Mouse (Mus musculus): ENCODE results near the gene Echdc3.
A peak's percentile ranks its signal among the peaks of the same experiment; 100 is the strongest.

Echdc3 gene

GRCm38 (mm10) chr2:6226361-6227058, 13.7 kb upstream of the Echdc3 start:
- DNase-seq (ENCODE audit: extremely low spot score) = no peak

GRCm38 (mm10) chr2:6220141-6220805, 7.4 kb upstream of the Echdc3 start:
- peak; percentile 70 for DNase-seq (ENCODE audit: extremely low spot score)

GRCm38 (mm10) chr2:6212327-6212723, 508 bp downstream of the Echdc3 start:
- DNase-seq (ENCODE audit: extremely low spot score) = peak; percentile 23

DNA sequence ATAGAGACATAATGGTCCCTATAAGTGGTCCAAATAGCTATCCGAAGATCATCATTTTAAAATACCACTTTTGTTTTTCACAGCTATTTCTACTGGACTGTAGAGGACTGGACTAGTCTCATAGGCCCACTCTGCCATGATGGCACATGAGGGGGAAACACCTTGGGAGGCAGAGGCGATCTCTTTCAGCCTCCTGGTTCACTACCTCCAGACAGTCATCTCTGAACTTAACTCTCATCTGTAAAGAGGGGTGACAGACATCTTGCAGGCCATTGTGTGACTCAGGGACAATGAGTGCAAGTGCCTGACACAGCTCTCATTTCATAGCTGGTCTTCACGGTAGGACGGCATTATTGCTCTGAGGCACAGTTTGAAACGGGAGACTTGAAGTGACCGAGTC, 2.0 kb downstream of the Echdc3 start:
- DNase-seq (ENCODE audit: extremely low spot score) = no peak

DNA sequence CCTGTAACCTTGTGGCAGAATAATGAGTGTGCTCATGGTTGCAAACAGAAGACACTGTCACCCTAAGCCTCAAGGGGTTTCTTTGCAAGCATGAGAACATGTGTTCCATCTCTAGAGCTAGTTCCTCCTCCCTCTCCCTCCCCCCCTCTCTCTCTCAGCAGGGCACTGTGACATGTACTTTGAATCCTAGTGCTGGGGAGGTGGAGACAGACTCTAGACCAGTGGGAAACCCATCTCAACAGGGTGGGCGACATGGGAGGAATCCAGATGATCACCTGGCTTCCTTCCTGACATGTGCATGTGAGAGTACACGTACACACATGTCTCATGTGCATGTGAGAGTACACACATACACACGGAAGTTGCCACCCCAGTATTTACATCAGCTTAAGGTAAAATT, 3.1 kb downstream of the Echdc3 start:
- DNase-seq (ENCODE audit: extremely low spot score) = no peak

- no peak for DNase-seq (ENCODE audit: extremely low spot score)
Observed at GRCm38 (mm10) chr2:6209116-6209515, 3.7 kb downstream of the Echdc3 start.

GRCm38 (mm10) chr2:6207736-6208135, 5.1 kb downstream of the Echdc3 start:
- no peak for DNase-seq (ENCODE audit: extremely low spot score)

DNA sequence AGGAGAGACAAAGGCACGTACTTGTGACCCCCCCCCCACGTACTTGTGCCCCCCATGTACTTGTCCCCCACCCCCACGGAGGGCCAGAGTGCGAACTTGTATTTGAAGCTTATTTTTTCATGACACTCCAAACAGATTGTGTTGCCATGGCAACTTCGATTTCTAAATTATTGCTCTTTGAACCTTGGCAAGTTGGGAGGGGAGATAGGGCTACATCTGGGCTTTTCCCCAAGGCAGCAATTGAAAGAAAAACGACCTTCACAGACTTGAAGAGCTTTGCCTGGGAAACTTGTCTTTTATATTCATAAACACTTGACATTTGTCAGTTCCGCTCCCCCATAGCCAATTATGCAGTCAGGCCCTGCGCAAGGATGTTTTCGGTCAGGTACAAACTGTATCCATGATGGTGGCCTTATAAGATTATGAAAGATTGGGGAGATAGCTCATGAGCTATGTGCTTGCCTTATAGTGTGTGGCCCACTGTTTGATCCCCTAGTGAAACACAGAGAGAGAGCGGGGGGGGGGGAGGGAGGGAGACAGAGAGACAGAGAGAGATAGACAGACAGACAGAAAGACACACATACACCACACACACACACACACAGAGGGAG, 16.4 kb downstream of the Echdc3 start:
- no peak for DNase-seq (ENCODE audit: extremely low spot score)

DNA sequence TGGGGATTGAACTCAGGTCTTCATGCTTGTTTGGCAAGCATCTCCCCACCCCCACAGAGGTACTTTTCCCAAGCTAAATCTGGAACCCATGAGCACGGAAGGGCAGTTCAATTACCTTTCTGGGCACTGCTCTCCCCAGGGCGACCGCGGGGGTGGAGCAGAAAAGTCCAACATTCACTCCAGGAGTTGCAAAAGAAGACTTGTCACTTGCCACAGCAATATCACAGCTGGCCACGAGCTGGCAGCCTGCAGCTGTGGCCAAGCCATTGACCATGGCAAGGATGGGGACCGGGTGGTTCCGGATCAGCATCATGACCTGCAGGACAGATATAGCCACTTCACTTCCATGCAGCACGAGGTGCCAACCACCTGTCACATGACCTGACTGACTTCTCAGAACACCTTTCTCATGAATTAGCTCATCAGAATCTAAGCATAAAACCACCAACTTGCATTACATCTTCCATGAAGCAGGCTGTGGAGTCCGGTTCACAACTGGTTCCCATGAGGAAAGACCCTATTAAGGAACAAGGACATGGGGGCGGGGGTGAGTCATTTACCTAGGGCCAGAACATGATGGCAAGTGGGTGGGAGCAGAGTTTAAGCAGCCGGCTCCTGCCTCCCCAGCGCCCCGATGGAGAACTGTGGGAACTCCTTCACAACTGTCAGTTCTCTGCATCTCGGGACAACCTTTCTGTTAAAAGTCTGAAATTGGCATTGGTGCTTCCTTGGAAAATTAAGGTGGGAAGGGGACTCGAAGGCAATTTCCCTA, 17.2 kb downstream of the Echdc3 start:
- DNase-seq (ENCODE audit: extremely low spot score) = no peak

- no peak for DNase-seq (ENCODE audit: extremely low spot score)
Observed at GRCm38 (mm10) chr2:6194497-6194896, 18.3 kb downstream of the Echdc3 start.

GRCm38 (mm10) chr2:6193591-6193973, 19.3 kb downstream of the Echdc3 start:
- DNase-seq (ENCODE audit: extremely low spot score) = no peak

GRCm38 (mm10) chr2:6192820-6193590, 19.8 kb downstream of the Echdc3 start:
- DNase-seq (ENCODE audit: extremely low spot score) = peak; percentile 58

GRCm38 (mm10) chr2:6190036-6190435, 22.8 kb downstream of the Echdc3 start:
- no peak for DNase-seq (ENCODE audit: extremely low spot score)

DNA sequence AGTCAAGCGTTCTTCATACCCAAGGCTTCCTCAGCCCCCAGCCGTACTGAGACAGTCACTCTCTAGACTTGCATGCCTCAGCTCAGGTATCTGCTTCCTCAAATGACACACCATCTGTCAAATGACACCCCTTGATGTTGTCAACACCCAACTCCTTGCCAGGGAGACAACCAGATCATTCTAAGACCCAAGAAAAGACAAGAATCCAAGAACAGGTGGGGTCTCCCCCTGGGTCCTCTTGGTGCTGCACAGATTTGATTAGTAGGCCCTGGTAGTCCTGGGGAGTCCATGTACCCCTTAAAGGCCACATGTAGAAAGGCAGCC, 23.2 kb downstream of the Echdc3 start:
- no peak for DNase-seq (ENCODE audit: extremely low spot score)

DNA sequence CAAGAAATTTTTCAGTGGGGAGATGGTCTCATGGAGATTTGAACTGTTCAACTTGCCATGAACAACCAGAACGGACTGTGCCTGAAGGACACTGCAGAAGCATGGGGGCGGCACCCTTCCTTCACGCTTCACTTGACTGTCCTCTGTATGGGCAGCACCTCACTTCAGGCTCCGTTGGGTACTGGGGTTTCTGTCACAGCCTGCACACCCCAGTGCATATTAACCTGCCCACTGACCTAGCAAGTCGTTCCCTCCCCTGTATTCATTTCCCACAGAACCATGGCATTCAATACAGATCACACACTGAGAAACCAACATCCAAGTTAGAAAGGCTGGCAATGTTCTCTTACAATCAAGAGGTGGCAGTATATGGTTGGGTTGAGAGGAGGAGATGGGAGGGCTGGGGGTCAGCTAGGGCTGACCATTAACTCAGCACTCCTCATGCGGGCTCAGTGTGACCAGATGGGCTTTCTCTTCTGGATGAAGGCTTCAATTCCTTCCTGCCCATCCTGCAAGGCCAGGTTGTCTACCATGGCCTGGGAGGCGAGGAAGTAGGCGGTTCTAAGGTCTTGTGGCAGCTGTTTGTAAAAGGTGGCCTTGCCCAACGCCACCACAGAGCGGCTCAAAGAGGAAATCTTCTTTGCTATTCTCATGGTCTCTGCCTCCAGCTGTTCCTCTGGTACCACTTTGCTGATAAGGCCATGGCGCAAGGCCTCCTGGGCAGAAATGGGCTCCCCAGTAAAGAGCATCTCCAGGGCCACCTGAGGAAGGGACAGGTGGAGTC, 23.8 kb downstream of the Echdc3 start:
- no peak for DNase-seq (ENCODE audit: extremely low spot score)

GRCm38 (mm10) chr2:6187418-6187817, 25.4 kb downstream of the Echdc3 start:
- DNase-seq (ENCODE audit: extremely low spot score) = no peak

DNA sequence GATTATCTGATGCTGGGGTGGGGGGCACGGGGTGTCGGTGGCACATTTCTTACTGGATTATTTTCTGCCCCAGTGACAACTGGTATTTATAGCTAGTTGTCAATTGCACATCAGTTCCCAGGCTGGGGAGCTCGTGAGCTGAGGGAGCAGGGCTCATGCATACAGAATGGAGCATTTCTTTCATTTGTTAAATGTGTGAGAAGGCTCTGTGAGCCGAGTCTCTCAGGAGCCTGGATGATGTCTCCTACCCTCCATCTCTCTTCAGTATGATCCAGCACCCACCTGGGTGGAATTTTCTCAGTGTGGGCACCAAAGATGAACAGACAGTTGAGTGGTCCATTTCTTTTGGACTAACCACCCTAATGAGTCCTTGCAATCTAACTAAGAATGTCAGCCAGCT, 25.9 kb downstream of the Echdc3 start:
- no peak for DNase-seq (ENCODE audit: extremely low spot score)

DNA sequence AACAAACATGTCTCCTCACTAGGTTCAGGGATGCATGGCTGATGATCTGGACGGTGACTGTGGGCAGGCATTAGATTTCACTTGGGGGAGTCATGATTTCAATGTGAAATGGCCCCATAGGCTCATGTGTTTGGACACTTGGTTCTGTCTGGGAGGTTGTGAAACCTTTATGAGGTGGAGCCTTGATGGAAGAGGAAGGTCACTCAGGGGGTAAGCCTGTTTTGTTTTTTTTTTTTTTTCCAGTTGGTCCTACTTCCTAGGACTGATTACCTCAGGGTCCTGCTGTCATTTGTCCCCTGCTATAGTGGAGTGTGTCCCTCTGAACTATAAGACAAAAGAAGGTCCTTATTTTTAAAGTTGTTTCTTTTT, 33.1 kb downstream of the Echdc3 start:
- DNase-seq (ENCODE audit: extremely low spot score) = no peak

DNA sequence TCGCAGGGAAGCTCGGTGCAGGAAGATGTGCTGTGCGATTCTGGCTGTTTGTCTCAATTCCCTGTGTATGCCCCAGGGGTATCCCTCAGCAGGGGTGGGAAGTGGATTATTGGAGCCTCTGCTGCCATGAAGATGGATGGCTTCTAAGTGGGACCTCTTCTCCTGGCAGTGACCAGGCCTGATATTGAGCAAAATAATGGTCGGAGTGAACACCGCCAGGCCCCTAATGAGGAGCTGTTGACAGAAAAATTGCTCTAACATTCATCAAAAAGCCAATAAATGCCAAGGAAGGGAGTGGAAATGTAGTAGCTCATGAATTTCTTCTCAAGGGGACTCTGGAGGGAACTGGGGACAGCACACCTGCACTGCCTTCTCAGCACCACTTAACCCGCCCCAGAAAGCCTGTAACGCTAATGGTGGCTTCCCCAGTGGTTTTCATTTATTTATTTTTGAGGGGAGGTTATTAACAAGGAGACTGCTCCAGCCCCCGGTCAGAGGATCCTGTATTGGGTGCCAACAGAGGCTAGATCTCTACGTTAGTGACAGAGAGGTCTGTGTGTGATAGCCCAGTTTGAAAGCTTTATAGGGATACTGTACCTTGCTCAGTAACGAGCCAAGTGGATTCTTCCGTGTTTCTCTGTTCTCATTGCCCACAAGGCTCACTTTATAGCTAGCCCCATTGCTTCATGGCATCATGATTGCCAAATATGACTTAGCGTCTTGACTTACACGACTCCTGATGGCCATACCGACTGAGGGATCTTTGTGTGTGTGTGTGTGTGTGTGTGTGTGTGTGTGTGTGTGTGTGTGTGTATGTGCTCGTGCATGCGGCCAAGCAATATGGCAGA, 33.7 kb downstream of the Echdc3 start:
- peak; percentile 22 for DNase-seq (ENCODE audit: extremely low spot score)

DNA sequence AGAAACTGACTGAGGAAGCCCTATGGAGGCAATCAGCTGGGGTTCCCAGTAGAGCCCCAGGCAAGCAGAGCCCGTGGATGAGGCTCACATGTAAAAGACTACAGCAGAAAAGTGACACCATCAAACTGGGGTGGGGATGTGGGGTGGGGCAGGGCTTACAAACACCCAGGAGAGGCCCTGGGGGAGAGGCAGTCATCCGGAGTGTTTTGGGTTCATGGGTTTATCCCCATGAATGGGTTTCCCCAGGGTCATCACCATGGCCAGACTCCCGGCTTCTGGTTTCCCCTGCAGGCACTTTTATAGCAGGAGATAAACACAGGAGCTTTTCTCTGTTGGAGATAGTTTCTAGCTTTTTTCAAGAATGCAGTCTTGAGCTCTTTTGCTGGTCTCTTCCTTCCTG, 39.8 kb downstream of the Echdc3 start:
- no peak for DNase-seq (ENCODE audit: extremely low spot score)
